10 mouse cellular contexts compared by ENCODE assay signal in the genomic region with DNA sequence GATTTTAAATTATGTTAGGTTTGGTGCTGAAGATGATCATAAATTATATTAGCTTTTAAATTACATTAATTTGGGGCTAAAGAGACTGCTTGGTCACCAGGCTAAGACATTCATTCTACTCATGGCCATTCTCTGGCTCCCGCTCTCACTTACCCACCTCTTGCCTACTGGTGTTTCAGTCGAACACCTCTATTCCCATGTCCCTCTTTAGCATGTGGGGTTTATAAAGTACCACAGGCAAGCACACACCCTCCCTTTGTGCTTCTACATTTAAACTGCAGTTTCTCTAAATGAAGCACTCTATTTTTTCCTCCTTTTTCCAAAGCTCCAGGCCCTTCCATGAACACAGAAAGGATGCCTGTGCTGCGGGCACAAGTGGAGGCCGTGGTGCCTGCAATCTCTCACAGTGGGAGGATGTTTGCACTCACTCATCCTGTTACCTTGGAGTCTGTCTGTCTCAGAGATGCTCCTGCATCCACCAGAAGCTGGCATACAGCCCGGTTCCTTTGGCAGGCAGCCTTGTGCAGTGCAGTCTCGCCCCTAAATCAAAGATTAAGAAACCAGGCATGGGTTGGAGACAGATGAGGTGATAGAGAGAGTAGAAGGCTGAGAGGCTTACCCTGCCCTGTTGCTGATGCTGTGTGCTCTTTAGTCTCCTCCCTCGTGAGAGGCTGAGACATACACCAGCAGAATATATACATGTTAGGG. TPM values are rescaled to one million over a fixed set of nuclear protein-coding genes. Genes with fewer than 3 reads are reported as not detected.
DNase-seq lines count a peak whose midpoint lies in the region; ATAC-seq lines count a peak whose summit lies in the region.
"Had no signal": no experiment of that assay in that cellular context is flagged by ENCODE, and none has a peak within 500 bp of the region (broad histone marks: within the 10 kb centered on the region; RNA-seq: fewer than 3 reads in every experiment).

No protein-coding gene starts in this region.

- H3K9me3 ChIP-seq in heart, embryonic 13.5 days = no peaks in the 10 kb centered on the region
- no peaks in the 10 kb centered on the region for H3K9me3 ChIP-seq in liver, embryonic 12.5 days (replicated peaks)

- peak; percentile 19; the same call in 1 of the 2 replicates for ATAC-seq in heart, embryonic 13.5 days (ENCODE audit: extremely low read depth, insufficient number of reproducible peaks, low FRiP score, low TSS enrichment)
- ATAC-seq in liver, embryonic 12.5 days = no peak

- peaks cover 9% of the 10 kb centered on the region for H3K4me1 ChIP-seq in heart, embryonic 13.5 days
- H3K4me1 ChIP-seq in liver, embryonic 12.5 days = no peaks in the 10 kb centered on the region

- H3K9ac ChIP-seq in heart, embryonic 13.5 days = no peak overlapping the region
- H3K9ac ChIP-seq in liver, embryonic 12.5 days = no peak overlapping the region

- H3K36me3 ChIP-seq in heart, embryonic 13.5 days = no peaks in the 10 kb centered on the region
- H3K36me3 ChIP-seq in liver, embryonic 12.5 days = no peaks in the 10 kb centered on the region

- DNase-seq in heart, adult 9 months (ENCODE audit: low spot score in 2 of 2) = no peak
- DNase-seq in brain, adult 2 months (ENCODE audit: low read depth, low spot score) = peak; percentile 94
- DNase-seq in frontal cortex, postnatal 10 days (ENCODE audit: low spot score in 2 of 2) = peak; percentile 68 to 70
- peak; percentile 47 to 73 for DNase-seq in layer of hippocampus, postnatal 25 days (ENCODE audit: extremely low spot score in 1 of 2, low spot score in 1 of 2)
- DNase-seq in lung, postnatal 4 days = peak; percentile 66 to 85
- DNase-seq in urinary bladder, postnatal 10 days (ENCODE audit: low spot score) = peak; percentile 20

- WGBS in heart, embryonic 13.5 days = 56% methylated on average over 7 of the region's 7 CpGs
- WGBS in liver, embryonic 12.5 days (ENCODE audit: insufficient replicate concordance) = 65% methylated on average over 7 of the region's 7 CpGs

- H3K4me2 ChIP-seq in heart, embryonic 13.5 days = no peak overlapping the region
- no peak overlapping the region for H3K4me2 ChIP-seq in liver, embryonic 12.5 days

- H3K27me3 ChIP-seq in heart, embryonic 13.5 days (replicated peaks) = no peaks in the 10 kb centered on the region
- H3K27me3 ChIP-seq in liver, embryonic 12.5 days (replicated peaks) = no peaks in the 10 kb centered on the region
- H3K27me3 ChIP-seq: CH12.LX had no signal

- peak overlapping the region; percentile 53 for H3K27ac ChIP-seq in heart, embryonic 13.5 days (replicated peaks)
- H3K27ac ChIP-seq in liver, embryonic 12.5 days = no peak overlapping the region
- H3K27ac ChIP-seq: macrophage had no signal

- no peak overlapping the region for H3K4me3 ChIP-seq in heart, embryonic 13.5 days
- H3K4me3 ChIP-seq in liver, embryonic 12.5 days = no peak overlapping the region

RNA-seq across cellular contexts. Expression of a gene that starts 40.6 kb away (rescaled TPM):
- 328 and 358 TPM in 2 replicates for polyA plus RNA-seq in heart, embryonic 13.5 days (2015; fragmentation: Nextera tagmentation; extraction: Ambion mirVana)
- total RNA-seq in layer of hippocampus, postnatal 25 days (2021) = 100 to 1,000 TPM; 253 to 267 TPM
- polyA plus RNA-seq in liver, embryonic 12.5 days (2016; fragmentation: Nextera tagmentation; extraction: Ambion mirVana) = 59.8 and 89.1 TPM in 2 replicates
- total RNA-seq: CH12.LX had no signal

Comparison
In these comparisons a context has a peak if more than half of its experiments do, and no peak if none do; other contexts are left out.
1. DNase-seq: peak in brain, adult 2 months (single experiment), frontal cortex, postnatal 10 days (2 of 2), layer of hippocampus, postnatal 25 days (2 of 2), lung, postnatal 4 days (2 of 2) and urinary bladder, postnatal 10 days (single experiment); none in heart, adult 9 months (0 of 2).